Mouse (Mus musculus) MEL (cell line): Measurements from ENCODE around the gene Slc37a3.

ENCODE experiments used
- CTCF ChIP-seq, 3 experiments: IDR thresholded peaks in 2 of 3; conservative IDR thresholded peaks in 1 of 3; 2 replicates each; pipeline ENCODE4 v1.5.1; 2011 to 2012; ENCODE audit warnings: low read length in 3 of 3, low read depth in 2 of 3, mild to moderate bottlenecking in 2 of 3, improper control_type of control experiment in 1 of 3, inconsistent platforms in 1 of 3, mixed read lengths in 1 of 3, moderate library complexity in 1 of 3; ENCODE audit not compliant: control insufficient read depth in 1 of 3, insufficient read depth in 1 of 3, poor library complexity in 1 of 3, severe bottlenecking in 1 of 3
- EP300 ChIP-seq, 2 experiments: IDR thresholded peaks; 2 replicates each; pipeline ENCODE4 v1.6.1; 2011; ENCODE audit warnings: improper control_type of control experiment in 2 of 2, low read length in 2 of 2, low read depth in 1 of 2, mild to moderate bottlenecking in 1 of 2
- GATA1 ChIP-seq: IDR thresholded peaks from 2 replicates; pipeline ENCODE4 v1.6.1; 2011; ENCODE audit warnings: low read depth, low read length, improper control_type of control experiment
- JUND ChIP-seq: IDR thresholded peaks from 2 replicates; pipeline ENCODE4 v1.6.1; 2011; ENCODE audit warnings: low read depth, mild to moderate bottlenecking, improper control_type of control experiment, low read length
- MAFK ChIP-seq: IDR thresholded peaks from 2 replicates; pipeline ENCODE4 v1.6.1; 2011; ENCODE audit warnings: low read depth, mild to moderate bottlenecking, low read length, improper control_type of control experiment, borderline replicate concordance
- MAX ChIP-seq: IDR thresholded peaks from 2 replicates; pipeline ENCODE4 v1.6.1; 2011; ENCODE audit warnings: low read length, improper control_type of control experiment
- MYC ChIP-seq: IDR thresholded peaks from 2 replicates; pipeline ENCODE4 v1.6.1; 2011; ENCODE audit warnings: low read depth, mild to moderate bottlenecking, low read length, improper control_type of control experiment, moderate library complexity
- NRF1 ChIP-seq: IDR thresholded peaks from 2 replicates; pipeline ENCODE4 v1.6.1; 2014; ENCODE audit warnings: low read depth, mild to moderate bottlenecking, inconsistent platforms, low read length, improper control_type of control experiment, moderate library complexity; ENCODE audit not compliant: poor library complexity, insufficient read depth, severe bottlenecking
- POLR2A ChIP-seq, 2 experiments: IDR thresholded peaks; 2 replicates each; pipeline ENCODE4 v1.6.1; 2011 to 2012; ENCODE audit warnings: low read length in 2 of 2, mild to moderate bottlenecking in 2 of 2, control low read depth in 1 of 2, improper control_type of control experiment in 1 of 2, low read depth in 1 of 2, moderate library complexity in 1 of 2; ENCODE audit not compliant: control insufficient read depth in 1 of 2, insufficient read depth in 1 of 2, poor library complexity in 1 of 2
- POLR2AphosphoS2 ChIP-seq: IDR thresholded peaks from 2 replicates; pipeline ENCODE4 v1.6.1; 2011; ENCODE audit warnings: low read length, improper control_type of control experiment
- RAD21 ChIP-seq: IDR thresholded peaks from 2 replicates; pipeline ENCODE4 v1.6.1; 2011; ENCODE audit warnings: mild to moderate bottlenecking, low read depth, low read length, improper control_type of control experiment
- SIN3A ChIP-seq: IDR thresholded peaks from 2 replicates; pipeline ENCODE4 v1.6.1; 2012; ENCODE audit warnings: low read length, improper control_type of control experiment, inconsistent platforms
- USF1 ChIP-seq: IDR thresholded peaks from 2 replicates; pipeline ENCODE4 v1.6.1; 2014; ENCODE audit warnings: low read depth, mild to moderate bottlenecking, inconsistent platforms, low read length, improper control_type of control experiment, moderate library complexity
- ZC3H11A ChIP-seq: IDR thresholded peaks from 2 replicates; pipeline ENCODE4 v1.6.1; 2012; ENCODE audit warnings: low read depth, mild to moderate bottlenecking, inconsistent platforms, low read length, improper control_type of control experiment

GRCm38 (mm10) chr6:39334224-39334623, 43.3 kb downstream of the Slc37a3 start:
- TF ChIP-seq SIN3A (no peak), USF1 (no peak), POLR2A (IDR thresholded peaks at IDR 0.05; ENCODE audit: control insufficient read depth in 1 of 2, insufficient read depth in 1 of 2, low read depth in 1 of 2, low read length in 2 of 2, poor library complexity in 1 of 2) (no peak), POLR2AphosphoS2 (no peak), CTCF (IDR thresholded peaks at IDR 0.05 in 2 of 3, conservative IDR thresholded peaks at IDR 0.05 in 1 of 3; ENCODE audit: control insufficient read depth in 1 of 3, insufficient read depth in 1 of 3, low read depth in 2 of 3, low read length in 3 of 3, poor library complexity in 1 of 3, severe bottlenecking in 1 of 3) (no peak), MAFK (no peak), ZC3H11A (no peak), MAX (no peak), MYC (no peak), EP300 (IDR thresholded peaks at IDR 0.05; ENCODE audit: low read depth in 1 of 2, low read length in 2 of 2) (no peak), RAD21 (no peak), GATA1 (no peak), JUND (no peak), NRF1 (no peak)
